Mouse (Mus musculus) layer of hippocampus, adult 18-20 months (tissue): ENCODE results near the gene Col9a1. TPM values are rescaled to one million over a fixed set of nuclear protein-coding genes. Genes with fewer than 3 reads are reported as not detected.
A peak's percentile ranks its signal among the peaks of the same experiment; 100 is the strongest.

Experiments used
- DNase-seq, 2 experiments: peaks; one replicate each; pipeline ENCODE4 v3.0.0; 2022; ENCODE audit warnings: low spot score in 2 of 2
- total RNA-seq, 2 experiments: library from RNA; stranded (reverse); gene quantifications; 2 replicates each; pipeline ENCODE4 v1.2.3; 2021

The Col9a1 gene
- total RNA-seq, 2 experiments from 2014 or later = 0.25 to 0.30 TPM

DNA sequence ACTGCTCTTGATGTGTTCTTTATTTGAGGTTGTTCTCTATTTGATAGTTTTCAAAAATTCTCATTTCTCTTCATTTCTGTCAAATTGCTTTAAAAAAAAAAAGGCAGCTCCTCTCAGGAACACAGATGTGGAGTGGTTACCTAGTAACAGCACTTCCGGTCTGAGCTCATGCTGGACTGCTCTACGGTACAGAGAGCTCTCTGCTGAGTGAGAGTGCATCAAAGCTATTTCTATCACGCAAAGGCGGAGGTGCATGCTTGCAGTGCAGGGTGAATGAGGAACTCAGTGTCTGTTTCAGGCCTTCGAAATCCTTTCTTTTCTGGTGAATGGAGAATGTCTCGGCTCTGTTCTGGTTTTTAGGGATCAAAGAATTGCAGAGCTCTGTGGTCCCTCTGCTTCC is 41.6 kb downstream of the Col9a1 start:
- DNase-seq = peak in 1 of 2 experiments; percentile 22

DNA sequence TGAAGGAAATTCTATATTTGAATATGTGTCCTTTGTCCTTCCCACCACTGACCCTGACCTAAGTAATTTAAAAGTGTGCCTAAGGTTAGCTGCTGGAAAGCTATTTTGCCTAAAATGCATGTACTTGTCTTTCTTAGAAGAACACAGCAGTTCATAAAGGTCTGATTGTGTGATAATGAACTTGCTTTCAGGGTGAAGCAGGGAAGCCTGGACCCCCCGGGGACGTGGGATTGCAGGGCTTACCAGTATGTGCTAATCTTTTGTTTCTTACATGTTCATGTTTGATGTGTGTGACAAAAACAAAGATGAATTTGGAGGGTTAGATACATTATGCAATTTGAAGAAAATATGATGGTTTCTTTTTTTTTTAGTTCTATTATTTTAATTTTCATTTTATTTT is 44.8 kb downstream of the Col9a1 start:
- no peak for DNase-seq

DNA sequence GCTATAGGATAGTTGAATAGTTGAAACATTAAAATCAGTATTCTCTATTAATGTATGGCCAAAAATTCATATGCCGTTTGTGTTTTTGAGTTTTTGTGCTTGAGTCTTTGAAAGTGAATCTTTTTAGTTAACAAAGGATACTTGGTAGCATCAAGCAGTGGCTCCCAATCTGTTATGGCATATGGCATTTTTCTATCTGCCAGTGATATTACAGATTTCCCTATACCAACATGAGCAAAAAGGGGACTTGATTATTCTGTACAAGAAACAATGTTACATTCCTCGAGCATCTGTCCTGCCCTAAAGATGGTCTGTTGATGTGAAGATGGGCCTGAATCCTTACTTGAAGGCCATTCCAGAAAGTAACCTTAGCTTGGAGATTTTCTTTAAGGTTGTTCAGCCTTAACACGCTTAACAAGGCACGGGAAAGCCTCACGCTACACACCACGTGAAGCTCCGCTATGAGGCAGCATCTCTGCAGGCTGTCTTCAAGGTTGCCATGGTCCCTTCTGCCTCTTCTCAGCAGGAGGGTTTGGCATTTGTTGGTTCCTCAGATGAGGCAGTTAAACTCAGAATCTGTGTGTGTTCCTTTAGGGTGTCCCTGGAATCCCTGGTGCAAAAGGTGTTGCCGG is 45.7 kb downstream of the Col9a1 start:
- peak; percentile 32 to 60 for DNase-seq

DNA sequence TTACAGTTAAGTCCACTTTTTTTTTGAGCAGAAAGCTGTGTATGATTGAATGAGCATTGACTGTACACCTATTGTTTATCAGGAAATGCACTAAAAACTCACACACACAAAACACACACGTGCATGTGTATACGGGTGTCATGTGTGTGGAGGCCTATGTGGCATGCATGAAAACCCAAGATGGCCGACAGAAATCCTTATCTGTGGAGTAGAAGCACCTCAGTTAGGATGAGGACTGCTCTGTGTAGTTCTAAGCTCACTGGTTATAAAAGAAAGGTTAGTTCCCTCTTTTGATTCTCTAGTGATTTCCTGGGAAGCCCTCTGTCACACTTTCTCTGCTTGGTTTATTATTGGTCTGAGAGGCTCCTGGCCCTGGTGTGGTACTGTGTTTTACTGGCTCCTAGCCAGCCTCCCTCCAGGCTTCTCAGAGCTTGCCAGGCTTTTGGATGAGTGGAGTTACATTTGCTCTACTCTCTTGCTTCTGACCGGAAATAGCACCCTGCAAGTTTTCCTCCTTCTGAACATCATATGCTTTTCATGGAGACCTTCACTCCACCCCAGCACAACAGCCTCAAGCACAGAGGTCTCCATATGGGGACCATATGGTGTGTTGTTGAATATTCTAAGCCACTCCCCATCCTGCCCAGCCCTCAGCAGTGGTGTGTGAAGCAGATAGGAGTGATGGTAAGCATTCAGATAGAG is 48.6 kb downstream of the Col9a1 start:
- peak in 1 of 2 experiments; percentile 30 for DNase-seq

DNA sequence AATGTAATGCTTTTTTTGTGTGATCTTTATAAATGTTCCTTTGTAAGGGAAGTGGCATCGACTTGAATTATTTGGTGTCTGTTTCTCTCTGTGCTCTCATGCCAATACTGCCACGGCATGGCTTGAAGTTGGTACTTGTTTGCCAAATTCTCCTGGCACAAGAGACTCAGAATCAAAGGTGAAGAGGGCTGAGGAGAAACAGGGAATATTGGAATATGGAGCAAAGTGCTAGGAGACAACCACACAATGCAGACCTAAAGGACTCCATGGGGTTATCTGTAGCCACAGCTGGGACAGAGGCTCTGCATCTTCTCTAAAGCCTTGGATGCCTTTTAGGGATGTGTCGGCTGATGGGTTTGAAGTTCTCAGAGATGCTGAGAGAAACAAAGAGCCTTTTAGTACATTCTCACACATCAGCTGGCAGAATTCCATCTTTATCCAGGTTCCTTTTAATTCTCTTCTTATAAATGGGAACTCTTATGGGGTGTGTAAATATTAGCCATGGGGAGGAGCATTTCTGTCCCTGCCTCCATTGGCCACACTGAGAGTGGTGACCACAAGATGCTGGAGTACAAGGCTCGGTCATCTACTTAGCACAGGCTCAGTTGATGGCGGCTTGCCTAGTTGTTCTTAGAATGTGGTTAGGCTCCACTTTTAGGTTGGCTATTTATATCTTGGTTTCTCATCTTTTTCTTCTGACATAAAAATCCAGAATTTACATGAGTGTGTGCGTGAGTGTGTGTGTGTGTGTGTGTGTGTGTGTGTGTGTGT is 49.7 kb downstream of the Col9a1 start:
- DNase-seq = no peak

DNA sequence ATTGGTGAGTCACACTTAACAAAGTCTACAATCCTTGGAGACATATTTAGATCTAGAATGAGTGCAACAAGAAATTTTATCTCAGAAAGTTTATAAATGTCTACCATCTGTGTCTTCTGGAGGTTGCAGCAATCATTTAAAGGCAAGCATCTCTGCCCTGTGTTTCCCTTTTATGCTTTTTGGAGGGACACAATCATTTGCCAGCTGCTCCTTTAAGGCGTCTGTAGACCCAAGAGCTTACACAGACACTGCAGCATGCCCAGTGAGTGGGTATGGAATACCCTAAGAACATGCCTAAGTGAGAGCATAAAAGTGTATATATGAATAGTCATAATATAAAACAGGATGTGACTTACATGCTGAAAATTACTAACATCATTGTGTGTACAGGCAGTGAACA is 52.1 kb downstream of the Col9a1 start:
- DNase-seq = peak in 1 of 2 experiments; percentile 21

DNA sequence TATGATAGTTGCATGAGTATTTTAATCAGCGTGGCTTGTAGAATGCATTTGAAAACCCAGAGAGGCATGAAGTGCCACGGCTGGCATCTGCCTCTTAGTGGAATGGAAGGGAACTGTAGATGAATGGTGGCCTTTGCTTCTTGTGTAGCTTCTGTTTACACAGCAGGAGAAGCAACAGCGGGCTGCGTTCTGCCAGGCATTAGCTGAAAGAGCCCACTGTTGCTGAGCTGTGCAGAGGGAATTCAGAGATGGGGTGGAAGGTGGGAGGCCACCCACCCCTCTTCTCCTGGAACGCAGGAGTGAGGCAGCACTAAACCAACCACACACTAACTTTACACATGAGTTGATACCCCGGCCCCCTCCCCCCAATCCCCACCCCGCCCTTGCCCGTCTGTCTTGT is 53.0 kb downstream of the Col9a1 start:
- DNase-seq = peak in 1 of 2 experiments; percentile 20

DNA sequence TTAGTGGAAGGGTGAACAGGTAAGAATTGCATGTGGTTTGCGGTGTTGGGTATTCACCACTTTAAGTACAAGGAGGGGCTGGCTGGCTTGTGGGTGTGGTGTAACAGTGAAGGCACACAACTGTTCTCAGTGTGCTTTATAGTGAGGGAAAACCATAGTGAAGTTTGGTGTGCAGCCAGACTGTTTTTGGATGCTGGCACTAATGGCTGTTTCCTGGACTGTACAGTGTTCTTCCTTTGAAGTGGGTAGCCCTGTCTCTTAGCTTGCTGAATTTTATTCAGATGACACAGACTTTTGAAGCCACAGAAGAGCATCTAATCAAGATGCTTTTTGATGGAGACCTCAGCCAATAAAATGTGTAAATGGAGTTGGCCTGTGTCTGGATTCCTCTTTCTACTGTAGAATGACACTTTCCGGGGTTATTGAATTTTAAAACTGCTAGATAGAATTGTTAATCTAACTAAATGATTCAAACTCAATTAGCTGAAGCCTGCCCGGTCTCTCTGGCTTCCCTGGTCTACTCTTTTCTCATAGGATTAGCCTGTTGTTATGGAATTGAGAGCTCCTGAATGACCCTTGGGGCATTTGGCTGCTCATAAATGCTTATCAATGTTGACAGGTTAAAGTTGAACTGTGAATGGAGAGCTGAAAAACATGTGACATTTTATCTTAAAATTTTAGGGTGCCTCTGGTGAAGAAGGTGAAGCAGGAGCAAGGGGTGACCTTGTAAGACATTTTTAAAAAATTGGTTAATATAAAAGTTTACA is 54.3 kb downstream of the Col9a1 start:
- no peak for DNase-seq

DNA sequence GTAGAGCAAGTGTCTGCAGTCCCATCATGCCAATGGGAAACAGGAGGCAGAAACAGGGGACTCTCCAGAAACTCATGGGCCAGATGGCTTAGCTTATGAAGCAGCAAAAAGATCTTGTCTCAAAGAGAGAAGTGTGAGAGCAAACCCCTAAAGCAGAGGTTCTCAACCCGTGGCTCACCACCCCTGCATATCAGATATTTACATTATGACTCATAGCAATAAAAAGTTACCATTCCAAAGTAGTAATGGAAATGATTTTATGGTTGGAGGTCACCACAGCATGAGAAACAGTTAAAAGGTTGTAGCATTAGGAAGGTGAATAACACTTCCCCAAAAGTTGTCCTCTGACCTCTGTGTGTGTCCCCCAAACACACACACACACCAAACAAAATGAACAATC is 58.9 kb downstream of the Col9a1 start:
- DNase-seq = no peak

DNA sequence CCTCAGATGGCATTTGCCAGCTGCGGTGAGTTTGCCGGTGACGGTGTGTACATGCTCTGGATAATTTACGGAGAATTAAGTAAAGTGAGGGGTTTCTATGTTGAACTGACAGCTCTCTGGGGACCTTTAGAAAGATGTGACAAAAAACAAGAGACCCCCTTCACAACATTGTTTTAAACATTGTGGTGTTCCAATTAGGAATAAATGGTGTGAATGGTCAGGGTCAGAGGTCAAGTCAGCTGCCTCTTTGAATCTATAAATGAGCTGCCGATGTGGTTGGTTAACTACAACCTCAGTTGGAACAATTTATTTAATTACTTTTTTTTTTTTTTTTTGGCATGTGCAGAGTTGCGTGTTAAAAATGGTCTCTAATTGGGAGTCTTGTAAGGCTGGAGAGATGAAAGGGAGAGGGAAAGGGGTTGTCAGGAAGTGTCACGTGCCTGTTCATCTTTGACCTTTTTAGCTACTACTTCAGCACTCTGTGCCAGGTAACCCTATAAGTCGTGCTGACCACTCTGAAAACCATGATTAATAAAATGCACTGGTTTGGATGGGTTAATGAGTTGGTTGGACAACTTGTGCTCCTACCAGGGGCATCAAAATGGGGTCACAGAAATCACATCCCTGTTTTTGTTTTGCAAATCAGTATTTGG is 62.8 kb downstream of the Col9a1 start:
- DNase-seq = no peak

DNA sequence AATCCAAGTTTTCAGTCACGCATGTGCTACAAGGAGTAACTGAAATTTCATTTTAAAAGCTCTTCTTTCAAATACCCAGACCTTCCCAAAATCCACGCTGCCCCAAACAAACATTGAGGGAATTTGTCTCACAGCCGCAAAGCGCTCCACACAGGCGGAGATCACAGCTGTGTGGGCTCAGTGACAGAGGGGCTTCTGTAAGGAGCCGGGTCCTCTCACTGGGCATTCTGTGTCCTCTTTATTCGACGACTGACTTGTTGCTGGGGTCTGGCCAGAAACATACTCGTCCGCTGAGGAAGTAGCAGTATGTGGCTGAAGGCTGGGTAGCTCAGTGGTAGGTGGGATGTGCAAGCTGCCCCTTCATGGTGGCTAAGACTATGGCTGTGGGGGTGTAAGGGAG is 67.5 kb downstream of the Col9a1 start:
- no peak for DNase-seq

DNA sequence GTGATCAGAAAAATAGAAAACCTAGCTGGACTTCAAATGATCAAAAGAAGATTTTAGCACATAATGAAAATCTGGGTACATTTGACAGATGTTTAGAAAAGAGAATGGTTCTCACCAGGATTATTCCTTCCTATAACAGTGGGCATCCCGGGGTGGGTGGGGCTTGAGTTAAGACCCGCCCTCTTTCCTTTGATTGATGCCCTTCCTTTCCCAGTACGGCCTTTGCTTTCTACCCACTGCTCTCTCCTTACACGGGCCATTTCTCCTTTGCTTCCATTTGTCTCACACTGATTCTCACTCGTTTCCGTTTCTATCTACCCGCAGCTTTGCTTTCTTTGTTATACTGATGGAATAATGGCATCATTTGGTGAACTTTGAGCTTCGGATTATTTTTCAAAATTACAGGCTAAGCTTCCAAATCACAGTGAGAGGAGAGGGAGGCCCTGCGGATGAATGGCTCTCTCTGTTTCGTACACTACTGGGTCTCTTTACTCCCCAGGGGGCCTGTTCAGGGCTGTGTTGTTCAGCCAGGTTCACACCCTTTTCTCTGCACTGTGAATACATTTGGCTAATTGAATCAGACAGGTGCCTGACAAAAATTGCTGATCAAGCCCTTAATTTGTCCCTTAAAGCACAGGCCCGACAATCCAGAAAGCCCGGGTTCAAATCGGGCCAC is 68.4 kb downstream of the Col9a1 start:
- no peak for DNase-seq

DNA sequence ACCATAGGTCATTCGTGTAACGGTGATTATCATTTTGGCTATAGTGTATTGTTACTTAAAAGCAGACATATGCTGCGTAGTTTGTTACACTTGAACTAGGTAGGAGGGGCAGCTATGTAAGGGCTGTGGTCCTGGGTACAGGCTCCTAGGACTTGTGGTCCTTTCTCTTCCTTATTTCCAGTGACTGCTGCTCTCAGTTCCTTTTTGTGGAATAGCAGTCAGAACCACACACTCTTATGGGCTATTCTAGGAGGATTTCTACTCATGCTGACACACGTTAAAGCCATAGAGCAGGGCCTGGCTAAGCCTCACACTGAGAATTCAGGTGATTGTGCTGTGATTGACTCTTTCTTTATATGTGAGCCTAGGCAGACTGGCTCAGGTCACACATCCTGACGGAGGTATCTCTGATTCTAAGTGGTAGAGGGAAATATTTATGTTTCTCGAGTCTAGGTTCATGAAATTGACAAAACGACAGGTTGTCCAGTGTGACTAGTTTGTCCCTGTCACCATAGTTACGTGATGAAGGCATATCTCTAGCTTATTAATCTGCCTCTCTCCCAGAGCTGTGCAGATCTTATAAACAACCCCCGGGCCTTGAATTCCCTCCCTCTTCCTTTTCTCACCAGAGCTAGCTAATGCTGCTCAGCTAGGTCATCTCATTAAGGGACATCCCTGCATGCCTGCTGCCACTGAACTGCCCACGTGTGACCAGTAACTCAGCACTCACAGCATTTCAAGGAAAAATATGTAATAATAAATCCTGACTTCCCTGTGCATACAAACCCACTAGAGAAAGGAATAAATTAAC is 71.1 kb downstream of the Col9a1 start:
- no peak for DNase-seq

DNA sequence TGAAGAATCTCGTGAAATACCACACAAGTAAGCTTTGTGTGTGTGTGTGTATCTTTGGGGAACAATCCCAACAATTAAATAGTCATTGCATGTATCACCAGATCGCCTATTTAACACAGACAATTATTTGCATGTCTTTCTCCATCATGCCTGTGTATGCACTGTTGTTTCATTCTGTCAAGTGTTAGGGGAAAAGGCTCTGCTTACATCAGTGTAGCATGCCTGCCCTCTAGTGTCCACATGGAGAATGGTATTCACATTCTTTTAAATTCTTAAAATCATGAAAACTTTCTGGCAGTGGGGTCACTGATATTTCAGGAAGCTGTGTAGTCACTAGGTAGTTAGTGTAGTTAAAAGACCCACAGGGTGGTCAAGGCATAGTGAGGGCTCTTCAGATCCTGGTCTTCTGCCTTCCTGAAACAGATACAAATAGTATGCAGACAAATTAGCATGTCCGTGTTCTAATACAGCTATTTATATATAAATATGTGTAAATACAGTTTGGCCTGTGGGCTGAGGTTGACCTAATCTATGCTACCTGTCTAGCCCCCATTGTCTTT is 71.8 kb downstream of the Col9a1 start:
- peak in 1 of 2 experiments; percentile 78 for DNase-seq

DNA sequence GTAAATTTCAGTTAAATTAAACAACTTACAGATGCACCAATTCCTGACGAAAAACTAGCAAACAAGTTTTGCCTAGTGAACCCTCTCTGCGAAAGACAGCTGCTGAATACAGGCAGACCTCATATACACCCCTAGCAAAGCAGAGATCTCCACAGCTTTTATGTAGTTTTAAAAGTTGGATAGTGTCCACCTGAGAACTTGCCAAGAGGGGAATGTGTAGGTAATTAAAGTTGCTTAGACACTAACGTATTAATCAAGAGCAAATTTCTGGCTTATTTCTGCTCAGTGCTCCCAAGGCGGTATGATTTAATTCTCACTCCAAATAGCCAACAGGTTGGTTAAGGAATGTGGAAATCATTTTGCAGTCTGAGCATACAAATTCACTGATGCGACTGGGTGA is 80.6 kb downstream of the Col9a1 start:
- no peak for DNase-seq

DNA sequence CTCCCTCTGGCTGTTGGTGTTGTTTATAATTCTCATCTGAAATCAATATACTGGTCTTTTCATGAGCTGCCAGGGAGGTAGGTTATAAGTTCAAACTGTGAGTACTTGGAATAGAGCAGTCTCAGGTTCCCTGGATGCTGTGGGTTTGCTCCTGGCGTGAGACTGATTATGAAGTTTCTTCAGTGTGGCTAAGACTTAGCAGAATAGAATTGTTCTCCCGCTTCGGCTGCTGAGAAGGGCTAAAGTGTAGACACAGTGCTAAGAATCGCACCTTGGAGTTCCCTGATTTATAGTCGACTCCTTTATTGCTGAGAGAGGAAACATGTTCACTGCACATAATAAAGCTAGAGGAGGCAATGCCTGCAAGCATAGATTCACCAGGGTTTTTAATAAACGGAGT is 82.0 kb downstream of the Col9a1 start:
- DNase-seq = no peak

DNA sequence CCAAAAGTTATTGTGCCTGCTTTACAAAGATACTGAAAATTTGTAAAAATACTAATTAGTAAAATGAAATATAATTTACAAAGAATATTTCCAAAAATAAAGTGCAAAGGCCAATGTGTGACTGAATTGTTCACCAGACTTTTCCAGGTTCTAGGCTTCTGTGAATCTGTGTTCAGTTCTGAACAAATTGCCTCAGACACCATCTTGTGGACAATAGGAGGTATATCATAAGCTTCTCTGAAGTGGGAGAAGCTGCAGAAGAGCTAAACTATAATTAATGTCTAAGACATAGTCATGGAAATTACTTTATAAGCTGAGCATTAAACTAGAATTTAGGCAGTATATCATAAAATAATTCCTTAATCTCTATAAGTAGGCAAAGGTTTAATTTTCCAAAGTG is 83.8 kb downstream of the Col9a1 start:
- DNase-seq = no peak

DNA sequence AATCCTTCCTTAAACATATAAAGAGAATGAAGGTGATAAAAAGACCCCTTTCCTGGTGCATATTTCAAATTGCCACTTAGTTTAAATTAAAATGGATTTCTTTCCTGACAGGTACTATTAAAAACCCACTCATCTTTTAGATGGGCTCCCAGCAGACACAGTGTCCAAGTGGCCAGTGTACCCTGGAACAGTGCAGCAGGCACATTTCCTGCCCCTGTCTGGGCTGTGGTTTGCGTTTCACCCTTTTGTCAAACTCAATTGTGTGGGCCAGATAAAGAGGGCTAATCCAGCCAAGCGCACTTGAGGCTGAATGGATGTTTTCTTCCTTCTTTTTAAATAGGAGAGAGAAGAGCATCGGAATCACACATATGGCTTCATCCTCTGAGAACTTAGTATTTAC is 89.6 kb downstream of the Col9a1 start:
- DNase-seq = no peak

DNA sequence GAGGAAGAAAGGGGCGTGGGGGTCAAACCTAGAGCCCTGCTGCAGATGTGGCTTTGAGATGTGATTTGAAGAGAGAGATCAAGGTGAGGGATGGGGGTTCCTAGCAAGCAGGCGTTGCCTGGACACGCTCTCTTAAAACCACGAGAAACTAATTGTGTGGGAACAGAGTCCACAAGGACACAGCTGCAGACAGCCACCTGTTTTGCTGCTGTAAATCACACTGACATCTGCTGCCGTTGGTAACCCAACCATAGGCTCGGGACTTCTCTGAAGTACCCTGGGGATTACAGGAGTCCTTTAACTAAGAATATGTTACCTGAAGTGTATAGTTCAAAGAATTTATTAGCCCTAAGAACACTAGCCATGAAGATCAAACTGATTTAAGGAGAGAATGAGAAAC is 109.0 kb downstream of the Col9a1 start:
- no peak for DNase-seq
